8 mouse cellular contexts compared by ENCODE assay signal in the genomic region with DNA sequence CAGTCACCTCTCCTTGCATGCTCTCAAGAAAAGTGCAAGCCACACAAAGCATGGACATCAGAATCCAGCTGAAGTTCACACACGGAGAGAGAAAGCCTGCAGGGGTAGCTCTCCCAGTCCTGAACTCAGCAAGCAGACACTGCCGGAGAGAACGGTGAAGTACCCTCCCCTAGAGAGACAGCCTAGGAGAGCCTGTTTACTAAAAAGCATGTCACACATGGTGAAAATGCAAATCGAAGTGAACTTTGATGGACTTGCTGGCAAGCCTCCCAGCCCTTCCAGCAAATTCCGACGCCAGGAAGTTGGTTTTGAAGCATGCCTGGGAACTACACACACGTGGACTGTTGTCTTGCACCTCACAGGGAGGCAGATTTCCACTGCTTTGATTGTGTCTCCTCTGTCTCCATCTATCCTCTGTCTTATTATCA. TPM values are rescaled to one million over a fixed set of nuclear protein-coding genes. Genes with fewer than 3 reads are reported as not detected.
DNase-seq lines count a peak whose midpoint lies in the region; ATAC-seq and TF ChIP-seq lines count a peak whose summit lies in the region.

No protein-coding gene starts in this region.

- WGBS in heart, embryonic 11.5 days (ENCODE audit: insufficient replicate concordance) = 6% methylated on average over 7 of the region's 7 CpGs
- 6% methylated on average over 7 of the region's 7 CpGs for WGBS in heart, embryonic 16.5 days
- 3% methylated on average over 7 of the region's 7 CpGs for WGBS in limb, embryonic 14.5 days

- H3K4me2 ChIP-seq in heart, embryonic 11.5 days = no peak overlapping the region; the same call in 1 of the 2 replicates
- H3K4me2 ChIP-seq in heart, embryonic 16.5 days (ENCODE audit: low read depth, low read length) = no peak overlapping the region
- no peak overlapping the region for H3K4me2 ChIP-seq in limb, embryonic 14.5 days (replicated peaks; ENCODE audit: low read depth, low read length, severe bottlenecking)

- intact Hi-C loops in left cerebral cortex, postnatal 36 days (cut with DNase I) = no loop called here

- no peak for ATAC-seq in heart, embryonic 11.5 days (replicated peaks; ENCODE audit: insufficient number of reproducible peaks, low FRiP score, low TSS enrichment)
- no peak for ATAC-seq in heart, embryonic 16.5 days (replicated peaks; ENCODE audit: extremely low read depth, insufficient read depth, low FRiP score)
- no peak for ATAC-seq in limb, embryonic 14.5 days (ENCODE audit: low FRiP score, low read depth)

- H3K27ac ChIP-seq in heart, embryonic 11.5 days (ENCODE audit: low read depth, low read length) = no peak overlapping the region
- H3K27ac ChIP-seq in heart, embryonic 16.5 days (ENCODE audit: low read length) = peak overlapping the region; percentile 57
- H3K27ac ChIP-seq in limb, embryonic 14.5 days (replicated peaks; ENCODE audit: low read depth, low read length) = no peak overlapping the region

- no peaks in the 10 kb centered on the region for H3K9me3 ChIP-seq in heart, embryonic 11.5 days (replicated peaks; ENCODE audit: control insufficient read depth, low read length)
- no peaks in the 10 kb centered on the region for H3K9me3 ChIP-seq in heart, embryonic 16.5 days (replicated peaks; ENCODE audit: control insufficient read depth, low read length)
- no peaks in the 10 kb centered on the region for H3K9me3 ChIP-seq in limb, embryonic 14.5 days (ENCODE audit: control insufficient read depth, low read length)

- no peak overlapping the region for H3K9ac ChIP-seq in heart, embryonic 11.5 days (ENCODE audit: low read depth, low read length)
- peak overlapping the region; percentile 53 for H3K9ac ChIP-seq in heart, embryonic 16.5 days (ENCODE audit: low read length)
- H3K9ac ChIP-seq in limb, embryonic 14.5 days (ENCODE audit: low read depth, low read length, severe bottlenecking) = no peak overlapping the region

- H3K4me1 ChIP-seq in heart, embryonic 11.5 days (ENCODE audit: control insufficient read depth, insufficient read depth, low read length) = peaks cover 46% of the 10 kb centered on the region
- peaks cover 51% of the 10 kb centered on the region for H3K4me1 ChIP-seq in heart, embryonic 16.5 days (ENCODE audit: control insufficient read depth, insufficient read depth, low read length)
- H3K4me1 ChIP-seq in limb, embryonic 14.5 days (ENCODE audit: control insufficient read depth, insufficient read depth, low read length) = peaks cover 55% of the 10 kb centered on the region

- peak; percentile 93 for DNase-seq in heart, adult 11 months
- peak; percentile 65 for DNase-seq in Muller cell, postnatal 12 days (ENCODE audit: inconsistent ontology term)
- DNase-seq in limb, embryonic 14.5 days (ENCODE audit: low spot score) = peak; percentile 77
- no peak for DNase-seq in left cerebral cortex, adult 9 months (ENCODE audit: low spot score in 2 of 2)
- no peak for DNase-seq in cerebellum, postnatal 25 days
- DNase-seq in left cerebral cortex, postnatal 36 days (ENCODE audit: low spot score in 2 of 2) = no peak

- H3K36me3 ChIP-seq in heart, embryonic 11.5 days (ENCODE audit: control insufficient read depth, insufficient read depth, low read length) = no peaks in the 10 kb centered on the region
- no peaks in the 10 kb centered on the region for H3K36me3 ChIP-seq in heart, embryonic 16.5 days (ENCODE audit: control insufficient read depth, insufficient read depth)
- no peaks in the 10 kb centered on the region for H3K36me3 ChIP-seq in limb, embryonic 14.5 days (ENCODE audit: control insufficient read depth, insufficient read depth, low read length)

- TF ChIP-seq POLR2A in limb, embryonic 14.5 days (IDR thresholded peaks at IDR 0.05; ENCODE audit: borderline replicate concordance, extremely low read depth, insufficient read depth, insufficient read length) = no peak

- no peaks in the 10 kb centered on the region for H3K27me3 ChIP-seq in heart, embryonic 11.5 days (ENCODE audit: control insufficient read depth, insufficient read depth, low read length)
- H3K27me3 ChIP-seq in heart, embryonic 16.5 days (ENCODE audit: control insufficient read depth, insufficient read depth, low read length) = no peaks in the 10 kb centered on the region
- H3K27me3 ChIP-seq in limb, embryonic 14.5 days (ENCODE audit: control insufficient read depth, insufficient read depth, low read length) = no peaks in the 10 kb centered on the region

- no peak overlapping the region for H3K4me3 ChIP-seq in heart, embryonic 11.5 days (ENCODE audit: low read depth, low read length)
- no peak overlapping the region for H3K4me3 ChIP-seq in heart, embryonic 16.5 days (ENCODE audit: low read length)
- no peak overlapping the region for H3K4me3 ChIP-seq in limb, embryonic 14.5 days (replicated peaks; ENCODE audit: low read length)

RNA-seq across cellular contexts. Expression of gene Irf2bp2, which starts 7.0 kb away (rescaled TPM):
- 5.9 and 6.5 TPM in 2 replicates for polyA plus RNA-seq in heart, embryonic 11.5 days (2014; fragmentation: Nextera tagmentation; extraction: Ambion mirVana)
- polyA plus RNA-seq in heart, embryonic 16.5 days (2015; fragmentation: Nextera tagmentation; extraction: Ambion mirVana) = 9.1 and 9.8 TPM in 2 replicates
- 44.5 and 58.6 TPM in 2 replicates for polyA plus RNA-seq in limb, embryonic 14.5 days (2012; rRNA removed)
- 10.0 and 10.1 TPM in 2 replicates for polyA plus RNA-seq in limb, embryonic 14.5 days (2014; fragmentation: Nextera tagmentation; extraction: Ambion mirVana)
- total RNA-seq in left cerebral cortex, postnatal 36 days (2021) = 10 to 100 TPM; 54.3 to 63.3 TPM

Comparison
In these comparisons a context has a peak if more than half of its experiments do, and no peak if none do; other contexts are left out.
1. DNase-seq: peak in heart, adult 11 months (single experiment), Muller cell, postnatal 12 days (single experiment) and limb, embryonic 14.5 days (single experiment); none in left cerebral cortex, adult 9 months (0 of 2), cerebellum, postnatal 25 days (0 of 2) and left cerebral cortex, postnatal 36 days (0 of 2).